Mouse (Mus musculus): ENCODE results near the gene Abcg5. TPM values are rescaled to one million over a fixed set of nuclear protein-coding genes. Genes with fewer than 3 reads are reported as not detected.

Gene Abcg5
- total and polyA plus RNA-seq, 3 experiments, result not detected

DNA sequence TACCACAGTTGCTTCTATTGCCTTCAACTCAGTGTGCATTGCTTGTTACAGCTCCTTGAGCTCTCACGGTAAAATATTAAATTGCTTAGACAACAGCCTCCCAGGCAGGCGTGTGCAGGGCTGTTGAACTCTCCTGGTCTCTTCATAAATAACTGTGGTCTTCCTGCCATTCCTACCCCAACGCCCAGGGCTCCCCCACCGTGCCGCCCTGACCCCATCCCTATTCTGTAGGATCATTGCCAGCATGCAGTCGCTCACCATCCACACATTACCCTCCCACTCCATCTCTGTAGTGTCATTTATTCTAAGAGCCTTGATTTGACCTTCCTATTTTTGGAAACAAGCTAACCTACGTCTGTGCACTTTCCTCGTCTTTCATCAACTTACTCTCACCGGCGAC lies 17.8 kb downstream of the Abcg5 start:
- dilution Hi-C loops (cut with MboI; ENCODE audit: extremely low pct_ligation_motif_present, extremely low pct_unique_long_range_greater_than_20kb, low sequenced_read_pairs) (no loop called here), in situ Hi-C loops (cut with MboI; ENCODE audit: low pct_ligation_motif_present, low pct_unique_long_range_greater_than_20kb, low sequenced_read_pairs) (no loop called here)
- H3K4me2 ChIP-seq (ENCODE audit: insufficient read depth, low read depth, poor library complexity, severe bottlenecking), result no peak overlapping the region
- no peak overlapping the region for H3K4me3 ChIP-seq (replicated peaks in 1 of 3; ENCODE audit: low read depth in 2 of 3, low read length in 2 of 3, poor library complexity in 1 of 3)
- no peaks in the 10 kb centered on the region for H3K27me3 ChIP-seq (replicated peaks)
- no peak overlapping the region for H3K9ac ChIP-seq (ENCODE audit: insufficient read depth, low read depth)
- no peaks in the 10 kb centered on the region for H3K79me2 ChIP-seq (replicated peaks; ENCODE audit: control insufficient read depth, extremely low read depth, insufficient read depth, poor library complexity, severe bottlenecking)
- TF ChIP-seq UBTF (IDR thresholded peaks at IDR 0.05; ENCODE audit: low read depth, low read length), result no peak
- no peak for TF ChIP-seq BHLHE40 (IDR thresholded peaks at IDR 0.05; ENCODE audit: low read depth, low read length)
- TF ChIP-seq USF1 (IDR thresholded peaks at IDR 0.05; ENCODE audit: low read depth, low read length), result no peak
- TF ChIP-seq ZKSCAN1 (IDR thresholded peaks at IDR 0.05; ENCODE audit: borderline replicate concordance, low read depth, low read length), result no peak
- no peak for TF ChIP-seq JUND (conservative IDR thresholded peaks at IDR 0.05; ENCODE audit: low read depth, low read length)
- no peak for DNase-seq (ENCODE audit: extremely low read depth)
- H3K4me1 ChIP-seq (ENCODE audit: control insufficient read depth in 1 of 2, insufficient read depth in 2 of 2), result peaks cover 3 to 4% of the 10 kb centered on the region in 2 experiments; a peak in 1 of 4 replicates
- H3K36me3 ChIP-seq (replicated peaks in 1 of 2; ENCODE audit: control insufficient read depth in 1 of 2, insufficient read depth in 1 of 2, low read length in 1 of 2), result no peaks in the 10 kb centered on the region
- H3K27ac ChIP-seq (ENCODE audit: insufficient read depth, low read depth), result no peak overlapping the region
- no peaks in the 10 kb centered on the region for H3K9me3 ChIP-seq (replicated peaks; ENCODE audit: low read length)

DNA sequence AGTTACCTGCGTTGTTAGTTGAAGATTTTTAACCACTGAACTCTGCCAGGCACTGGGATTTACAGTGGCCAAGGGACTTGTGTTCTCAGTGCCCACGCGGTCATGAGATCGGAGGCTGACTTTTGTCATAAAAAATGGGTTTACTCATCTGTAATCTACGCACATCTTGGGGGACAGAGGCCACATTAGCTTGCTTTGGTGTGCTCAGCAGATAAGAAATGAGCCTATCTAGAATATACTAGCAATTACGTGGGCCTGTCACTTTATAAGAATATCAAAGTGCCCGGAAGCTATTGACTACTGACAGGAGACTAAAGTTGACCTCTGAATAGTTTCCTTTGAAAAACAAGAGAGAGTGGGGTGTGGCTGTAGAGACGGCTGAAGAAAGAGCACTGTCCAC lies 23.9 kb downstream of the Abcg5 start:
- Histone ChIP-seq H3K4me1 (ENCODE audit: control insufficient read depth in 1 of 2, insufficient read depth in 2 of 2) (0 out of 4 replicates have a peak, but pooled peaks cover 0 to 3% of the 10 kb centered on the region in 2 experiments), H3K79me2 (replicated peaks; ENCODE audit: control insufficient read depth, extremely low read depth, insufficient read depth, poor library complexity, severe bottlenecking) (no peaks in the 10 kb centered on the region), H3K9ac (ENCODE audit: insufficient read depth, low read depth) (no peak overlapping the region), H3K4me2 (ENCODE audit: insufficient read depth, low read depth, poor library complexity, severe bottlenecking) (no peak overlapping the region), H3K27me3 (replicated peaks) (no peaks in the 10 kb centered on the region), H3K27ac (ENCODE audit: insufficient read depth, low read depth) (no peak overlapping the region), H3K36me3 (replicated peaks in 1 of 2; ENCODE audit: control insufficient read depth in 1 of 2, insufficient read depth in 1 of 2, low read length in 1 of 2) (peaks cover 0 to 2% of the 10 kb centered on the region in 2 experiments), H3K4me3 (replicated peaks in 1 of 3; ENCODE audit: low read depth in 2 of 3, low read length in 2 of 3, poor library complexity in 1 of 3) (no peak overlapping the region), H3K9me3 (replicated peaks; ENCODE audit: low read length) (no peaks in the 10 kb centered on the region)
- in situ Hi-C loops (cut with MboI; ENCODE audit: low pct_ligation_motif_present, low pct_unique_long_range_greater_than_20kb, low sequenced_read_pairs), result no loop called here
- no peak for DNase-seq (ENCODE audit: extremely low read depth)
- dilution Hi-C loops (cut with MboI; ENCODE audit: extremely low pct_ligation_motif_present, extremely low pct_unique_long_range_greater_than_20kb, low sequenced_read_pairs), result no loop called here
- no peak for TF ChIP-seq ZC3H11A (IDR thresholded peaks at IDR 0.05; ENCODE audit: low read depth, low read length)
- TF ChIP-seq EP300 (IDR thresholded peaks at IDR 0.05; ENCODE audit: low read length), result no peak
- TF ChIP-seq NELFE (IDR thresholded peaks at IDR 0.05; ENCODE audit: low read depth, low read length), result no peak
- no peak for TF ChIP-seq E2F4 (IDR thresholded peaks at IDR 0.05; ENCODE audit: insufficient replicate concordance, low read depth, low read length)

- H3K79me2 ChIP-seq (replicated peaks; ENCODE audit: control insufficient read depth, extremely low read depth, insufficient read depth, poor library complexity, severe bottlenecking), result no peaks in the 10 kb centered on the region
- TF ChIP-seq POLR2A (IDR thresholded peaks at IDR 0.05; ENCODE audit: low read depth, low read length), result no peak
- no peak for TF ChIP-seq NELFE (IDR thresholded peaks at IDR 0.05; ENCODE audit: low read depth, low read length)
- no peak for TF ChIP-seq USF2 (conservative IDR thresholded peaks at IDR 0.05; ENCODE audit: low read depth, low read length)
- TF ChIP-seq BHLHE40 (IDR thresholded peaks at IDR 0.05; ENCODE audit: low read depth, low read length), result no peak
- TF ChIP-seq ZKSCAN1 (IDR thresholded peaks at IDR 0.05; ENCODE audit: borderline replicate concordance, low read depth, low read length), result no peak
- no peak for TF ChIP-seq TCF12 (IDR thresholded peaks at IDR 0.05; ENCODE audit: low read depth, low read length)
- no peak for TF ChIP-seq USF1 (IDR thresholded peaks at IDR 0.05; ENCODE audit: low read depth, low read length)
- no peak for TF ChIP-seq MAZ (IDR thresholded peaks at IDR 0.05; ENCODE audit: low read depth, low read length)
- TF ChIP-seq ZNF384 (IDR thresholded peaks at IDR 0.05; ENCODE audit: low read depth, low read length), result no peak
- no peak for TF ChIP-seq ZMIZ1 (IDR thresholded peaks at IDR 0.05; ENCODE audit: low read depth, low read length)
- TF ChIP-seq RCOR1 (conservative IDR thresholded peaks at IDR 0.05; ENCODE audit: low read depth, low read length), result no peak
- TF ChIP-seq CHD2 (IDR thresholded peaks at IDR 0.05; ENCODE audit: low read length), result no peak
- no peak for TF ChIP-seq TBP (conservative IDR thresholded peaks at IDR 0.05; ENCODE audit: low read depth, low read length)
- TF ChIP-seq MAFK (IDR thresholded peaks at IDR 0.05; ENCODE audit: insufficient replicate concordance, low read length), result no peak
- TF ChIP-seq KAT2A (IDR thresholded peaks at IDR 0.05; ENCODE audit: insufficient replicate concordance, low read length), result no peak
- TF ChIP-seq POLR2AphosphoS2 (IDR thresholded peaks at IDR 0.05; ENCODE audit: low read depth, low read length), result no peak
- no peak for TF ChIP-seq MXI1 (IDR thresholded peaks at IDR 0.05; ENCODE audit: low read depth, low read length)
- TF ChIP-seq UBTF (IDR thresholded peaks at IDR 0.05; ENCODE audit: low read depth, low read length), result no peak
- TF ChIP-seq ZC3H11A (IDR thresholded peaks at IDR 0.05; ENCODE audit: low read depth, low read length), result no peak
- H3K27ac ChIP-seq (ENCODE audit: insufficient read depth, low read depth), result no peak overlapping the region
- in situ Hi-C loops (cut with MboI; ENCODE audit: low pct_ligation_motif_present, low pct_unique_long_range_greater_than_20kb, low sequenced_read_pairs), result no loop called here
- dilution Hi-C loops (cut with MboI; ENCODE audit: extremely low pct_ligation_motif_present, extremely low pct_unique_long_range_greater_than_20kb, low sequenced_read_pairs), result no loop called here
- no peaks in the 10 kb centered on the region for H3K27me3 ChIP-seq (replicated peaks)
- H3K4me2 ChIP-seq (ENCODE audit: insufficient read depth, low read depth, poor library complexity, severe bottlenecking), result no peak overlapping the region
- H3K9me3 ChIP-seq (replicated peaks; ENCODE audit: low read length), result no peaks in the 10 kb centered on the region
- no peak overlapping the region for H3K4me3 ChIP-seq (replicated peaks in 1 of 3; ENCODE audit: low read depth in 2 of 3, low read length in 2 of 3, poor library complexity in 1 of 3)
- peaks cover 0 to 9% of the 10 kb centered on the region in 2 experiments for H3K36me3 ChIP-seq (replicated peaks in 1 of 2; ENCODE audit: control insufficient read depth in 1 of 2, insufficient read depth in 1 of 2, low read length in 1 of 2)
- 0 out of 4 replicates have a peak, but pooled peaks cover 0 to 3% of the 10 kb centered on the region in 2 experiments for H3K4me1 ChIP-seq (ENCODE audit: control insufficient read depth in 1 of 2, insufficient read depth in 2 of 2)
- no peak for DNase-seq (ENCODE audit: extremely low read depth)
- no peak overlapping the region for H3K9ac ChIP-seq (ENCODE audit: insufficient read depth, low read depth)
Measured at GRCm38 (mm10) chr17:84658195-84658594, 24.6 kb downstream of the Abcg5 start.
